Mouse (Mus musculus) stomach, embryonic 14.5 days (tissue): Measurements from ENCODE around the gene Egfl8. TPM values are rescaled to one million over a fixed set of nuclear protein-coding genes. Genes with fewer than 3 reads are reported as not detected.

Experiments used
- ATAC-seq: fragments of 200-750 bp; cut with Nextera tagmentation; 2 replicates; pipeline ENCODE4 v1.8.0; 2017; ENCODE audit warnings: low read depth, moderate TSS enrichment; ENCODE audit not compliant: insufficient number of reproducible peaks, insufficient read depth, low FRiP score
- H3K27ac ChIP-seq: fragments of 300-500 bp; sonication (generic); 2 replicates; pipeline ENCODE4 v1.5.1; 2014; ENCODE audit warnings: mild to moderate bottlenecking, low read length, moderate library complexity, mixed read lengths
- H3K27me3 ChIP-seq: fragments of 300-500 bp; sonication (generic); 2 replicates; pipeline ENCODE4 v1.6.1; 2014; ENCODE audit warnings: low read length, control low read depth, mixed read lengths; ENCODE audit not compliant: control insufficient read depth, insufficient read depth
- H3K36me3 ChIP-seq: fragments of 300-500 bp; sonication (generic); 2 replicates; pipeline ENCODE4 v1.6.1; 2014; ENCODE audit warnings: mild to moderate bottlenecking, control low read depth, low read length, moderate library complexity, mixed read lengths; ENCODE audit not compliant: control insufficient read depth, insufficient read depth
- H3K4me1 ChIP-seq: fragments of 300-500 bp; sonication (generic); 2 replicates; pipeline ENCODE4 v1.6.1; 2014; ENCODE audit warnings: low read length, control low read depth, mixed read lengths; ENCODE audit not compliant: control insufficient read depth, insufficient read depth
- H3K4me2 ChIP-seq: fragments of 300-500 bp; sonication (generic); replicated peaks from 2 replicates; pipeline ENCODE4 v1.6.1; 2014; ENCODE audit warnings: low read depth, low read length, control low read depth
- H3K4me3 ChIP-seq: fragments of 300-500 bp; sonication (generic); 2 replicates; pipeline ENCODE4 v1.5.1; 2014; ENCODE audit warnings: low read depth, low read length, control low read depth
- H3K9ac ChIP-seq: fragments of 300-500 bp; sonication (generic); replicated peaks from 2 replicates; pipeline ENCODE4 v1.6.1; 2014; ENCODE audit warnings: low read depth, mild to moderate bottlenecking, control low read depth, low read length, moderate library complexity, mixed read lengths
- H3K9me3 ChIP-seq: fragments of 300-500 bp; sonication (generic); 2 replicates; pipeline ENCODE4 v1.6.1; 2016; ENCODE audit warnings: low read depth, low read length, control low read depth; ENCODE audit not compliant: control insufficient read depth
- WGBS: fragments of 180-500 bp; shearing (Covaris S2); extraction: QIAGEN DNeasy Blood & Tissue Kit; methylation state at CpG from one replicate; pipeline ENCODE4 v1.1.7; 2014; 5-methylcytosine and 5-hydroxymethylcytosine counted together
- polyA plus RNA-seq: library from polyadenylated mRNA; unstranded; fragments of >200 nt; fragmentation: Nextera tagmentation; extraction: Ambion mirVana; gene quantifications from 2 replicates; pipeline ENCODE4 v1.2.1, GENCODE M21; 2014

Gene Egfl8
- polyA plus RNA-seq, 1 experiment from 2014 or later = 4.2 TPM

DNA sequence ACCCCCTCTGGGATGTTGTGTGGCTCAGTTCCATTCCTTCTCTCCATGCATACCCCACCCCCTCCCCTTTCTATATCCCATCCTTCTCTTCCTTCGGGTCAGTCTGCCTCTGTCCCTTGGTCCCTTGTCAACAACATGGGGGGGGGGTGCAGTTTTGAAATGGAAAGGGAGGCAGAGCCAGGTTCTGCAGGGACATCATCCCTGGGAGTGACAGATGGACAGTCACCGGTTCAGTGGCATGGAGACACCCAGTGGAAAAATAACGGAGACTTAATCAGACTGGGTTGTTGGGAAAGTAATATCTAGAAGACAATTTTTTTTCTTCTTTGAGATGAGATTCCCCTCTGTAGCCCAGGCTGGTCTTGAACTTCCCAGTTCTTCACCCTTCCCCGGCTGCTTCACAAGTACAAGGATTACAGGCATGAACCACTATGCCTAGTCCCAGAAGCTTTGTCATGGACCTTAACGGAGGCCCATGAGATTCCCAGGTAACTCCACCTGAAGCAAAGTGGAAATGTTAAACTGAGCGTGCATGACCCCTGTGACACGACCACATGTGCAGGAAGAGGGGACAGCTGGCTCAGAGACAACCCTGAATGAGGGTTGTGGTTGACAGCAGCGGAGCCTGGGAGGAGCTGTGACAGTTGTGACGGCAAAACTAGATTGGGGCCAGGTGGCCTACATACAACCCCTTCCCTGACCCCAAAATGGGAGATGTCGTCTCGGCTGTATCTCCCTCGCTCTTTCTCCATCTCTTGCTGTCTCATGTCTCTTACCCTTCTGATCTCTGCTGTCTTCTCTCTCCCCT is 14.2 kb upstream of the Egfl8 start:
- H3K4me2 ChIP-seq = peak overlapping the region; percentile 56
- WGBS = 20% methylated on average over 12 of the region's 12 CpGs
- no peaks in the 10 kb centered on the region for H3K9me3 ChIP-seq
- H3K4me3 ChIP-seq = peak overlapping the region; percentile 16
- H3K27ac ChIP-seq = no peak overlapping the region
- peaks cover 22% of the 10 kb centered on the region for H3K27me3 ChIP-seq
- no peak for ATAC-seq
- H3K36me3 ChIP-seq = no peaks in the 10 kb centered on the region; the same call in 1 of the 2 replicates
- H3K9ac ChIP-seq = no peak overlapping the region
- H3K4me1 ChIP-seq = peaks cover 42% of the 10 kb centered on the region

GRCm38 (mm10) chr17:34629221-34629751 is 13.5 kb upstream of the Egfl8 start, which contains the start of gene Prrt1:
TSS of gene Prrt1 (plus strand) at chr17:34629533.
- Histone ChIP-seq H3K9ac (peak within 1 kb of the TSS; percentile 72; the same call in 1 of the 2 replicates), H3K9me3 (no peaks in the 10 kb centered on the region), H3K36me3 (no peaks in the 10 kb centered on the region; the same call in 1 of the 2 replicates), H3K27ac (peak within 1 kb of the TSS; percentile 97), H3K4me1 (peaks cover 42% of the 10 kb centered on the region), H3K4me2 (peak within 1 kb of the TSS; percentile 56), H3K4me3 (peak within 1 kb of the TSS; percentile 69), H3K27me3 (peaks cover 22% of the 10 kb centered on the region)
- WGBS = 2% methylated on average over 16 of the region's 16 CpGs
- no peak for ATAC-seq

DNA sequence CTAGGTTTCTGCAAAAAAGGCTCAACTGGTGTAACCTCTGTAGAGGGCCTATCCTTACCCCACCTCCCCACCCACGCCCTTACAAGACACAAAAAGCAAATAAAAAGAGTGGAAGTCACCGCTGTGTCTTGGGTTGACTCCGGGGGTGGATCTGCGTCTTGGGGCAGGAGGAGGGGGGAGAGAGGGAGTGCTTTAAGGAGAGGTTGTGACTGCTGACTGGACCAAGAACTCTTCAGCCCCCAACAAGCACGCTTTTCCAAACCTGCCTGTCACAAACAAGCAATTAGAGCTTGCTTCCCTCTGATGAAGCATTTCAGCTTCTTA is 12.8 kb upstream of the Egfl8 start:
- Histone ChIP-seq H3K4me1 (peaks cover 42% of the 10 kb centered on the region), H3K9ac (peak overlapping the region; percentile 72; the same call in 1 of the 2 replicates)
- ATAC-seq = no peak

GRCm38 (mm10) chr17:34627943-34628643 is 12.3 kb upstream of the Egfl8 start, which contains the start of gene Ppt2:
TSS of gene Ppt2 (minus strand) at chr17:34628510.
- Histone ChIP-seq H3K9me3 (no peaks in the 10 kb centered on the region), H3K27ac (peak within 1 kb of the TSS; percentile 97), H3K9ac (peak within 1 kb of the TSS; percentile 72), H3K4me1 (peaks cover 42% of the 10 kb centered on the region), H3K27me3 (peaks cover 22% of the 10 kb centered on the region), H3K4me2 (peak within 1 kb of the TSS; percentile 56), H3K4me3 (peak within 1 kb of the TSS; percentile 69), H3K36me3 (peaks cover 2% of the 10 kb centered on the region; the same call in 1 of the 2 replicates)
- WGBS = 3% methylated on average over 29 of the region's 29 CpGs
- ATAC-seq = 0 out of 2 replicates have a peak, but pooled peaks have one; percentile 11

More for the DNA sequence above, 12.8 kb upstream of the Egfl8 start:
- Histone ChIP-seq H3K27me3 (peaks cover 22% of the 10 kb centered on the region), H3K9me3 (no peaks in the 10 kb centered on the region), H3K4me3 (peak overlapping the region; percentile 69), H3K27ac (peak overlapping the region; percentile 97), H3K4me2 (peak overlapping the region; percentile 56), H3K36me3 (no peaks in the 10 kb centered on the region; the same call in 1 of the 2 replicates)
- WGBS = 28% methylated on average over 5 of the region's 5 CpGs

DNA sequence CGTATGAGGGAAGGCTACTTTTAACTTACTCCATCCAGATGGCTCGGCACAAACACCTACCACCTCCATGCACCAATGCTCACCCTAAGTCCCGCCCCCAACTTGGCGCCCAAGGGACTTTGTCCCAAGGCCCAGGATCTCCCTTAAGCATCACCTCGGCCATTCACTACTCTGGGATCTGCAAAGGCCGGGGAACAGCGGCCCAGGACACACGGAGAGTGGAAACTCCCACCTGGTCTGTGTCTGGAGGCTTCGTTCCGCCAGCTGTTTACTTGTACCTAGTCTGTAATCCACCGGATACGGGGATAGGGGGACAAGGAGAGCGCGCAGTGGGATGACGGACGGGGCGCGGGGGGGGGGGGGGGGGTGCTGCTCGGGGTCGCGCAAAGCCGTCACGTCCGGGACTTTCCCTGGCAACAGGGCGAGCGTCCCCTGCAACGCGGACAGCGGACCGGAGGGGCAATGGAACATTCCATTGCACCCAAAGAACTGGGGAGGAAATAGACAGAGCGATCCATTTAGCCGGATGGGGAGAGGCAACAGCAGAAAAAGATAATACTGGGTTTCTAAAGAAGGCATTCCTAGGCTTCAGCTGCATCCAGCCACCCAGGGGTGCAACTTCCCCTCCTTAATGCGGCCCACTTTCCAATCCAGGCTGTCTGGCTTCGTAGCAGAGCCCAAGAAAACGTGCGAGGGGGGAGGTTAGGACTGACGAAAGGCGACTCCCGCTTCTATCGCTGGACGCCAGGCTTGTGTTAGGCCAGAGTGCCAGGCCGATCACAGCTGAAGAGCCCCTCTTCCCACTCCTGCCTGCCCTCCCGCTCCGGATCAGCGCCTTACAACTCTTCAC is 11.5 kb upstream of the Egfl8 start:
- Histone ChIP-seq H3K9me3 (no peaks in the 10 kb centered on the region), H3K9ac (peak overlapping the region; percentile 72), H3K4me3 (peak overlapping the region; percentile 69), H3K36me3 (peaks cover 10% of the 10 kb centered on the region; the same call in 1 of the 2 replicates), H3K4me1 (peaks cover 42% of the 10 kb centered on the region), H3K27ac (peak overlapping the region; percentile 97), H3K4me2 (peak overlapping the region; percentile 56), H3K27me3 (peaks cover 22% of the 10 kb centered on the region)
- WGBS = under 1% methylated on average over 41 of the region's 45 CpGs
- peak; percentile 85 for ATAC-seq

DNA sequence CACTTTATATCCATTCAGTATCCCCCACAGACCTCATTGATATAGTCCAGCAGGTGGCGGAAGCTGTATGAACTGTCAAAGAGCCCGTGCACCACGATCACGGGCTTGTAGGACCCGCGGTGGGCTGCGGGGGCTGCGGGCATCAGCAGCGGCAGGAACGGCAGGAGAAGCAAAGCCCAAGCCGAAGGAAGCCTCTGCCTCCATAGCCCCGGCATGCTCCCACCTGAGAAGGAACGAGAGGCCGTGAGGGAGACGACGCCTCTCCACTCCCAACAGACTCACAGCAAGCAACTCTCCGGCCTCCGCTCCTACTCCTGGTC is 11.0 kb upstream of the Egfl8 start:
- 1% methylated on average over 18 of the region's 18 CpGs for WGBS
- Histone ChIP-seq H3K36me3 (peaks cover 15% of the 10 kb centered on the region; the same call in 1 of the 2 replicates), H3K4me2 (peak overlapping the region; percentile 56), H3K4me3 (peak overlapping the region; percentile 69), H3K27ac (peak overlapping the region; percentile 97), H3K27me3 (peaks cover 20% of the 10 kb centered on the region), H3K4me1 (peaks cover 39% of the 10 kb centered on the region), H3K9ac (peak overlapping the region; percentile 50; the same call in 1 of the 2 replicates), H3K9me3 (no peaks in the 10 kb centered on the region)
- ATAC-seq = no peak

DNA sequence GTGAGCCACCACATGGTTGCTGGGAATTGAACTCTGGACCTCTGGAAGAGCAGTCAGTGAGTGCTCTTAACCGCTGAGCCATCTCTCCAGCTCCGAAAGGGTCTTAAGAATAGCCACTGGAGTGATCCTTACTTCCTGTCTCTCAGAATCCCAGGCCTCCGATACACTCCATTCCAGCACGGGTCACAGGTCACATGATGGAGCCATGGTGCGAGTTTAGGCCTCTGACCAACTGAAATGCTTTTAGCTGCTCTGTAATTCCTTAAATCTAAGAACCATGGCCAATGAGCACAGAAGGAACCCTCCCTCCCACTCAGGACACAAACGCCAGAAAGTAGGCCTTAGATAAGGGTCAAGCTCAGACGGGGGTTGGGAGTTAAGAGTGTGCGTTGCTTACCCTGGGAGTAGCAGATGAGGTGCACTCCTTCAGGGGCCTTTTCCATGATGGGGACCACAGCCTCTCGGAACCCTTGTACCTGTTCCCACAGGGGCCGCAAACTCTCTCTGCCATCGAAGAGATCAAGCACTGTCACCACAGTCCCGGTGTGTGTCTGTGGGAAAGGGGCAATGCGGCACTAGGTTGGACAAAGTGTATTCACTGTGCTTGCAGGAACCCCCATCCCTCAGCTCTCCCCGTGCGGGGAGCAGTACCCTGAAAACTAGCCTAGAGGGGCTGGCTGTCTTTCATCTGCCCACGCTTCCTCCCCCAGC is 10.4 kb upstream of the Egfl8 start:
- H3K4me1 ChIP-seq = peaks cover 34% of the 10 kb centered on the region
- peaks cover 15% of the 10 kb centered on the region for H3K27me3 ChIP-seq
- peak overlapping the region; percentile 97; the same call in 1 of the 2 replicates for H3K27ac ChIP-seq
- peak overlapping the region; percentile 69 for H3K4me3 ChIP-seq
- no peak for ATAC-seq
- H3K36me3 ChIP-seq = peaks cover 15% of the 10 kb centered on the region; the same call in 1 of the 2 replicates
- peak overlapping the region; percentile 56 for H3K4me2 ChIP-seq
- 50% methylated on average over 16 of the region's 16 CpGs for WGBS
- no peaks in the 10 kb centered on the region for H3K9me3 ChIP-seq
- H3K9ac ChIP-seq = peak overlapping the region; percentile 50; the same call in 1 of the 2 replicates
